Mouse (Mus musculus) heart, adult 11 months (tissue): Measurements from ENCODE around the gene Fgfr2.
"Not testable (repeated sequence)": the region's sequence is repeated elsewhere in the genome, so short reads cannot be mapped to it uniquely, and the experiment has no call there.

Source experiments
- DNase-seq: peaks from one replicate; pipeline ENCODE4 v3.0.0; 2022

Fgfr2 gene

DNA sequence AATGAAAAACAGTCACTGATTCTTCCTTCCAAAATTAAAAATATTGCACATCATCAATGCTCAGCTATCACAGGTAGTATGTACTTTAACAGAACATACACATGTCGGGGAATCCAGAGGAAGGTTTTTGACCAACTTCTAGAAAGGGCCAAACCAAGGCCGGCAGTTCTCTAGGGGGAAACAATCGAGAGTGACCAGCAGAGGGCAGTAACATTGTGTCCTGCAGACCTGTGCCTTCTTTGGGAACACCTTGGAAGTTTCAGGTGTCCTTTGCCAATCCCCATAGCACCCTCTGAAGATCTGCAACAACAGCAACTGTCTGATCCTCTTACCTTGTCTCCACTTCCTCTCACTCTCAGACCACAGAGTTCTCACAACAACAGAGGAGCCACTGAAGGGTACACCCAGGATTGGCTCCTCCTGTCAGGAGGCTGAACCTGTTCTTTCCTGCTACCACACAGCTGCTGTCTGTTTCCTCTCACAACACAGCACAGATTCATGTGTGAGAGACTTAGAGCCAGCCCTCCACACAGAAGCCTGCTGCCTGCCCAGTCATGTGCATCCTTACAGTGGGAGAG is 2077.8 kb downstream of the Fgfr2 start:
- not testable (repeated sequence) for DNase-seq

DNA sequence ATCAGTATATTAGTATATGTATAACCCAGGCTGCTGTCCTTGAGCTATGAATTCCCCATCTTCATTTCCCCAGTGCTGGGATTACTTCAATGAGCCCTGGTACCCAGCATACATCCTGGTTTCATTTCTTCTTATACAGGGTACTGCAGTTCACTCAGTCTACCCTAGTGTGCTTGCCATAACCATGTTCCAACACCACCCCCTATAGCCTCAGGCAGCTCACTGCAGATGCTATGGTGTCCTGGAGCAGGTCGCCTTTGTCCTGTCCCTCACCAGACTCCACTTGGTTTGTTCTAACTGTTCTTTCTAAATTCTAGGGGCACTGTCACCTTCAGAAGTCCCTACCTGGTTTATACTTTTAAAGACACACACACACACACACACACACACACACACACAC is 2080.5 kb downstream of the Fgfr2 start:
- no peak for DNase-seq

DNA sequence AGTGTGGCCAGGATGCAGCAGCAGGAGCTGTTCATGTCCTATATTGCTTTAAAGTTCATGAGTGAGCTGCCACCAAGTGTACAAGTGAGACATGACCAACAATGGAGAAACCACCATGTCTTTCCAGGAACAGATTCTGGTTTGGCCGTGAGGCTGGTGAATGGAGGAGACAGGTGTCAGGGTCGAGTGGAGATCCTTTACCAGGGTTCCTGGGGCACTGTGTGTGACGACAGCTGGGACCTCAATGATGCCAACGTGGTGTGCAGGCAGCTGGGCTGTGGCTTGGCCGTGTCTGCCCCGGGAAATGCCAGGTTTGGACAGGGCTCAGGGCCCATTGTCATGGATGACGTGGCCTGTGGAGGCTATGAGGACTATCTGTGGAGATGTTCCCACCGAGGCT is 2082.4 kb downstream of the Fgfr2 start:
- not testable (repeated sequence) for DNase-seq

DNA sequence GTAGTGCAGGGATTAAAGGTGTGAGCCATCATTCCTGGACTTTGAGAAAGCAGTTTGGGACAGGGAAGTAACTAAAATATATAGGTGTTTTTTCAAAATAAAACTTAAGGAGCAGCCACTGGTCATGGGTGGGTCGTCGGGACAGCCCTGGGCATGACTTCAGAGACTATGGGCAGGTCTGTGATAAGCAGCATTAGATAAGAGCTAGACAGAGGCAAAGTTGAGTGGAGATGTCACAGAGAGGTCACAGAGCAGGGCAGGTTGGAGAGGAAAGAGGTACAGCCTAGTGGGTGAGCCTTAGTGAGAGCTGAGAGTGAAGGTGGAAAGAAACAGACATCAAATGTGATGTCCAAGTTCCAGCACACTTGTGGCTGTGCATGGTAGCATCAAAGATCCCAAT is 2086.1 kb downstream of the Fgfr2 start:
- no peak for DNase-seq

DNA sequence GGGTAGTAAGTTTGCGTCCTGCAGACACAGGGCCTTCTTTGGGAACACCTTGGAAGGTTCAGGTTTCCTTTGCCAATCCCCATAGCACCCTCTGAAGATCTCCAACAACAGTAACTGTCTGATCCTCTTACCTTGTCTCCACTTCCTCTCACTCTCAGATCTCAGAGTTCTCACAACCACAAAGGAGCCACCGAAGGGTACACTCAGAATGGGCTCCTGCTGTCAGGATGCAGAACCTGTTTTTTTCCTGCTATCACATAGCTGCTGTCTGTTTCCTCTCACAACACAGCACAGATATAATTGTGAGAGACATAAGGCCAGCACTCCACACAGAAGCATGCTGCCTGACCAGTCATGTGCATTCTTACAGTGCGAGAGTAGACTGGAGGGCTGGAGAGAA is 2086.8 kb downstream of the Fgfr2 start:
- no peak for DNase-seq

DNA sequence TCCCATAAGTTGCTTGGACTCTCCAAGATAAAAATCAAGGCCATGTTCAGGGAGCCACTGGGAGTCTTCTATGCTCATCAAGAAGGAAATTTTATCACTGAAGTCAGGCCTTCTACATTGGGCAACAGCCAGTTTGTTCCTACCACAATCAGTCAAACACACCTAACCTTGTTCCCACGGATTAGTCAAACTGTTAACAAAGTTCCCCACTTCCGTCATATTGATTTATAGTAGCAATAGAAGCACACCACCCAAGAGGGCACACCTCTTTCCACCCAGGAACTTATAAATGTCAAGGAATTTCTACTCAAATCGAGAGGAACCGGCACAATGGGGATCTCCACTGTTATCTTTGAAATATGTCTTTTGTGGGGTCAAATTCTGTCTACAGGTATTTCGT is 2091.4 kb downstream of the Fgfr2 start, which contains the start of gene Dmbt1:
Gene Dmbt1 (plus strand): TSS at position 299 of the 400 bp plus-strand sequence.
- no peak for DNase-seq

DNA sequence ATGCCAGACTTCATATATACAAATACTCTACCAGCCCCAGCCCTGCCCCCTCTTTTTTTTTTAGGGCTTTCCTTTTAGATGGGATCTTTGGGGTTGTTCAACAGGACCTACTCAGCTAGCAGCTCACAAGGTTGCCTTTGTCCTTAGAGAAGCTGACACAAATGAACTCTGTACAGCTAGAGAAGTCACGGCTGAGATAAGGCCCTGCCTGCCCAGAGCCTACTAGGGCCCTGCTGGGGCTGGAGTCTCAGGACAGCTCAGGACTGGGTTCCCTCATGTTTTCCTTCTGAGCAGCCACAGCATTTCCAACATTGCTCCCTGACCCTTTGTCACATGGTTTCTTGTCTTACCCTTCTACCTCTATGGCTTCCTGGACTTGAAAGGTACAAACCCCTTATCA is 2095.6 kb downstream of the Fgfr2 start:
- peak; percentile 57 for DNase-seq

DNA sequence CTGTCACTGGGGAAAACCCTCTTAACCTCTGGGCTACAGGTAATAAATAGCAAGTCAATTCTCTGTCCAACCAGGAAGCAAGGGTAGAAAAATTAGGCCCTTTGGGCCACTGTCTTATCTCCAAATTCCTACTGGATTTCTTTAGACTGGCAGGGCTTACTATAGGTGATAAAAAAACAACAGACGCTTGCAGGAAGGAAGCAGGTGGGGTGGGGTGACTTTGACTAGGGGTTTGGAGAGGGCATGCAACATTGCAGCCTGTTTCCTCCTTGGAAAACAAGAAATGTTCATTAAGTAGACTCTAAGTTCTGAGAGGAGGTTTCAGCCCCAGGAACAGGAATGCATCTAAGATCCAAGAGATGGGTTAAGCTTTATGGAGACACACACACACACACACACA is 2098.3 kb downstream of the Fgfr2 start:
- peak; percentile 67 for DNase-seq

DNA sequence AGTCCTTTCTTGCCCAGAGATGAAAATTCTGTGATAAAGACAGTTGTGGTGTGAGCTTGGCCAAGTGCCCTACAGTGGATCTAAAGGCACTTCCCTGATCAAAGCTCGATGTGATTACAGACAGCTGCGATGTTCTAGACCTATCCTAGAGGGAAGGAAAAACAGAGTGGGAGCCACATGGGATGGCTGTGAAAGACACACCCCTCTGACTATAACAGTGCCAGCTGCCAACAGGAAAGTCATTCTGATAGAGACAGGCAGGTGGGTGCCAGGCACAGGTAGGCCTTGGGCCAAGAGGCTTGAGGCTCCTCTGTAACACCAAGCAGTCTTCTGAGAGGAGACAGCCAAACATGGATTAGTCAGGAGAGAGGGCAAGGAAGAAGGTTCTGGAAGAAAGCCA is 2104.0 kb downstream of the Fgfr2 start:
- peak; percentile 16 for DNase-seq

DNA sequence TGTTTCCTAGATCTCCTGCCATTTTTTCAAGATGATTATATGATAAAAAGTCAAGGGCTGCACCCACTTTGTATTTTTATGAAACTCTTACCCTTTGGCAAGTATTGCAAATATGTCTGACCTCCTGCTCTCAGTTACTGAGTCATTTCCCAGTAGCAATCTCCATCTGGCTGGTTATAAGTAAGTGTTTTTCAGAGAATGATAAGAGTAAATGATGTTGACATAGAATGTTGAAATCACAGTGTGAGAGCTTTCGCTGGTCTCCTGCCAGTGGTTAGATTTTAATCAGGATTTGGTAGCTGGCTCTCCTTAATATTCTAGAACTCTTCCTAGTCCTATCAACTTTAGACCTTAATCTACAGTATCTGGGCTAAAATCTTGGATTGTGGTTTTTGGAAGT is 2111.2 kb downstream of the Fgfr2 start:
- peak; percentile 55 for DNase-seq

DNA sequence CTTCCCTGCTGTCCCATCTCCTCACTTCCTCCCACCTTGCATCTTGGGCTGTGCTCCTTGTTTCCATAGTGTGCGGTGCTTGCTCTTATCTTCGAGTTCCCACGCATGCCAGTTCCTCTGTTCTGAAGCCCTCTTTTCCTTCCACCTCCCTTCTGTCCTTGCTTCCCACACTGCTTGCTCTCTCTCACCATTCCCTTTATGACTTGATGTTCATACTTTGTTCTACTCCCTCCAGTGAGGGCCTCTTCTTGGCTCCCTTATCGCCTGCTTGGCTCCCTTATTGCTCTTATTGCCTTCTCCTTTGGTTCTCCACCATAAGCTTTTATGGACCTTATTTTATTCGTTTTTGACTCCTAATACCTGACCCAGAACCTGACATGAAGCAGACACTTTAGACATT is 2114.0 kb downstream of the Fgfr2 start:
- DNase-seq: peak; percentile 33

DNA sequence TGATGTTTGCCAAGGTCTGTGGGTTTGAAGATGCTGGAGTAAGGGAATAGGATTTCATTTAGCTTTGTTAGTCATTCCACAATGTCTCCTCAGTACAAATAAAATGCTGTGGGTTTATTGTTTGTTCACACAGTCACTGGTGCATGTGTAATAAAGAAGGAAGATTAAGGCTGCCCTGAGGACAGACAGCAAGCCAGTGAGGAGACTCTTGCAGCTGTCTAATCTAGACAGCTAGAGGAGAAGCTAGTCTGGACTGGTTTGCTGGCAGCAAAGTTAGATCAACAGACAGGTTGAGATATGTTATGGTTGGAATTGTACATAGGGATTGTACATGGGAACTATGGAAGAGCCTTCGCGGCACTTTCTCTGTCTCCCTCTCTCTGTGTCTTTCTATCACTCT is 2115.9 kb downstream of the Fgfr2 start:
- DNase-seq: peak; percentile 34

DNA sequence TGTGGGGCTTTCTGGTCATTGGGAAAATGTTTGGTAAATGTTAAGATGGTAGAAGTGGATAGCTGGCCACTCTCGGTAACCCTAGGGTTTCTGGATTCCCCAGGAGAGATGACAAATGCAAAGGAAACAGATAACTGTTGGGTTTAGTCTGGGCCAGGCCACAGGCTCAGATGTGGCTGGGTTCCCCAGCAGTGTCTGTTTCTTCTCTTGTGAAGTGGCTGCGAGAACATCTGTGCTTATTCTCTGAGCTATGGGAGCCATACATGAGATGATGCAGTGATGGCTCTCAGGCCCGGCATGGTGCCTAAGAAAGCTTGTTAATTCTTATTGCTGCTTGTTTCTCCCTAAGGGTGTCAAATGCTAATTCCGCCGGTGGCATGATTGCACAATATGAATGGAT is 2119.1 kb downstream of the Fgfr2 start:
- DNase-seq: peak; percentile 75

DNA sequence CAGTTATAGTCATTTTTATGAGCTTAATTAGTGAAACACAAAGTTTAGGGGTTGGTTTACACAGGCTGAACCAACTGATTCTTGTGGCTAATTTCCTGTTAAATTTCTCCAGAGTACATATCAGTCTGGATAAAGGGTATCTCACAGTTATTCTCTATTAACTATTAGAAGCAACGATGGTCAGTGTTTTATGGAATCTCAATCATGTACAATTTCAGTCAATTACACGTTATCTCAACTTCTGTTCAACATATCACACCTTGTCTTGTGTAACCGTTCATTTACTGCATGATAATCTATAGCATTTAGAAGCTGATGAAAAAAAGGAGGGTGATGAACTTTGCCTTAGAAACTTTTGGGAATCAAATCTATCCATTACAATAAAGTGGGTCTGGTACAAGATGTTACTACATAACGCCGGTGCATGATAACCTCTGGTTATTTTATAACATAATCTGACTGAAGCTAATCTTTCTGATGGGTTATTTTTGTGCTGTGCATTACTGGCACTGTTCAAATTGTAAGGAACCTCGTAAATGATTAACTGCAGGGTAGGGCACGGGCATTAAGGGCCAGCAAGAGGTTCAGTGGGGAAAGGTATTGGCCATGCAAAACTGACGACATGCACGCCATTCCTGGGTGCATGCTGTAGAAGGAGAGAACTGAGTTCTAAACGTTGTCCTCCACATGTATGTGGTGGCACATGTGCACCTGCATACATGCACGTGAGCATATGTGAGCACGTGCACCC is 2121.0 kb downstream of the Fgfr2 start:
- DNase-seq: peak; percentile 16

DNA sequence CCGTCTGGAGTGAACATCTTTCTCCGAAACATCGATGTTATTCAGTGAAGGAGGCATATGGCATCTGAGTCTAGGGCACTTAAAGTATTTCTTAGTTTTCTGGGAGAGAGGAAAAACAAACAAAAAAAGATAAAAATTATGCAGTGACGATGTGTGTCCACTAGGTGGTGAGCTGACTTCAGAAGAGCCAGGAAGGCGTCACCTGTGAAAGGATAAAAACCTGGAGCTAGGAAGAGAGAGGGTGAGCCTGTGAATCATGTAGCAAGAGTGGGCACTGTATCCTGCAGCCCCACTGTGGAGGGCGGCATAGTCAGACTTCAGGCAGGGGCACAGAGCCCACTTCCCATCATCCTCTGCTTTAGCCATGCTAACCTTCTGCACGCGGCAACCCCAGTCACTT is 2129.2 kb downstream of the Fgfr2 start:
- peak; percentile 70 for DNase-seq

DNA sequence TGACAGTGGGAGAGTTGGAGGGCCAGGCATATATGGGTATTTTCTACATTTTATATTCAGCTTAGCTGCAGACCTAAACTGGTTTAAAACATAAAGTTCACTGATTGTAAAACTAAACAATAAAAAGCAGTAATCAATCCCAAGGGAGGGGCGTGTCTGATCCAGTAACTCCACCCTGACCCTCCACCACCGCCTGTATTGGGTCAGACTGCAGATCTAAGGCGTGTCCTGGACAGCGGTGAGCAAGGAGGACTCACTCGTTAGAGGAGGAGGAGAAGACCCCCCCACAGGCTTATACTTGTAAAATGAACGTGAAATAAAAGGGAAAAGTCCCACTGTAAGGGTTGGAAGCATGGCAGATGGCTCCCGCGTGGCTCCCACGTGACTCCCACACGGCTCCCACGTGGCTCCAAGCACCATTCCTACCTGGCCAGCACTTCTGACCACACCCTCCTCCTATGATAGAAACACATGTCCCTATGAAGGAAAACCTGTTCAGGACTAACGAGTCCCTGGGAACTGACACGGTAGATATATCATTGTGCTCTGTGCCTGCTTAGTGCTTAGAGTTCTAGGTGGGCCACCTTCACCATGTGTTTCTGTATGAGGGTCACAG is 2131.9 kb downstream of the Fgfr2 start:
- peak; percentile 71 for DNase-seq

DNA sequence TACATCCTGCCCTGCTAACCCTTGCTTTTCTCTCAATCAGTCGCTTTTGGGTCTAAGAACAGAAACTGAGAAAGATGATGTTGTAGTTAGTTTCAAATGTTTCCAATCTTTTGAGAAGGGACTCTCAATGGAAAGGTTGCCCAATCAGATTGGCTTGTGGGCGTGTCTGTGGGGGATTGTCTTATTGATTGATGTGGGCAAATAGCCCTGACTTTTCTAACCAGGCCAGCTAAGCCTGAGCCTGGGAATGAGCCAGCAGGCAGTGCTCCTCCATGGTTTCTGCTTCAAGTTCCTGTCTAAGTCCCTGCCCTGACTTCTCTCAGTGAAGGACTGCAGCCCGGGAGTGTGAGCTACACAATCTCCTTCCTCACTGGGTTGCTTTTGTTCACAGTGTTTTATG is 2133.8 kb downstream of the Fgfr2 start:
- DNase-seq: peak; percentile 74

DNA sequence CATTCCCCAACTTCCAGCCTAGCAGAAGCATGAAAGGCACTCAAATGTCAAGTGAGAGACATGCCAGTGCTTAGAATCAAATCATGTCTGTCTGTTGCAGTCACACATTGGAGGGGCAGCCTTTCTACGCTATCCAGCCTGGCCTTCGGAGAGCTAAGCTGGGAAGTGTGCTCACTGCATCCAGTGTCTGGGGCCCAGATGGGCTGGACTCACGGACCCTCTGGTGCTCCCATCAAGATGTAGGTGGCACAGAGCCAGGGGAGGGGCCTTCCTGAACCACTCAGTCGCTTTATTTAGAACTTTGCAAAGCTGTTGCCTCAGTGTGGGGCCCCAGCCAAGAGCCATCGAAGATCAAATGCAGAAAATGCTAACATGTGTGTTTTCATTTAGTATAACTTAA is 2135.0 kb downstream of the Fgfr2 start:
- DNase-seq: peak; percentile 93

DNA sequence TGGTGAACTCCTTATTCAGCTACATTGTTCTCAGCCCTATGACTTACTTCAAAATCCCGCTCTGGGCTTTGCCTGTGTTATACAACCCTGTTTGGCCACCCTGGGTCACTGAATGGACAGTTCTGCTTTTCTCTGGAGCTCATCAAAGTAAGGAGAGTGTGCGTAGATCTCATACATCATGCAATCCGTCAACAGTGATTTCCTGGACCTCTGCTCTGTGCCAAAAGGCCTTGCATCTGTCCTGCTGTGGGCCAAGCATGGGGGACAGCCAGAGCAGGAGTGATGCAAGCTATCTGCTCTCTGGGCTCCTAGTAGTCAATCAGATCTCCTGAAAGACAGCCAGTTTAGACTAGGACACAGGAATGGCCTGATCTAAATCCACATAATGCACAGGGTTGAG is 2137.4 kb downstream of the Fgfr2 start:
- DNase-seq: no peak

DNA sequence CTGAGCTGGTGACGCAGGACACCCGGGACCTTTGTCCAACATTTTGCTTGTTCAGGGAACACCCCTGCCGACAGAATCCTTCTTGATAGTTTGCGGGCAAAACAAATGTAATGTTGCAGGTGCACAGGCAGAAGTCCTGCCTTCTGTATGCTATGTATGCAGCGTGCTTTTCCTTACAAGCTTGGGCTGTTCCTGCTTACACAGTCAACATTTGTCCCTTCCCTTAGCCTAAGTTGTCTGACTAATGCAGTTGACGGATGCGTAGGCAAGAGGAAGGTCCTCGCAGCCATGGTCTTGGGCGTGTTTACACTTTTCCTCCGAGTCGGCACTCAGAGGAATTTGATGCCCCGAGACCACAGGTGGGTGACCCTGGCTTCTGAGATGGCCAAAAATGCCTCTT is 2138.0 kb downstream of the Fgfr2 start:
- DNase-seq: peak; percentile 79

DNA sequence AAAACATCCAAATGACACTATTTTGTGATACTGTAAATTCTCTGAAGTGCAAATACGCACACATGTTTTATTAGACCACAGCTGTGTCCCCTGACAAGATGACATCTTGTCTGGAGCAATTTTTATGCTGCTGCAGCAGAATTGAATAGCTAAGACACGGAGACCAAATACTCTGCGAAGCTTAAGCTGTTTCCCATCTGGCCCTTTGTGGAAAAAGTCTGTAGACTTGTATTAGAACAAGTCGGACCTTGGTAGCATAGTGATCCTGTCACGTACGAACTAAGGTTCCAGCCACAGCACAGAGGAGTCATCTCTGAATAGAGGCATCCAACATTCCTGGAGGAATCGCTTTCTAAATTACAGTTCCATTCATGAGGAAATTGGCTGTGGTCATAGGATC is 2138.9 kb downstream of the Fgfr2 start:
- DNase-seq: peak; percentile 72

DNA sequence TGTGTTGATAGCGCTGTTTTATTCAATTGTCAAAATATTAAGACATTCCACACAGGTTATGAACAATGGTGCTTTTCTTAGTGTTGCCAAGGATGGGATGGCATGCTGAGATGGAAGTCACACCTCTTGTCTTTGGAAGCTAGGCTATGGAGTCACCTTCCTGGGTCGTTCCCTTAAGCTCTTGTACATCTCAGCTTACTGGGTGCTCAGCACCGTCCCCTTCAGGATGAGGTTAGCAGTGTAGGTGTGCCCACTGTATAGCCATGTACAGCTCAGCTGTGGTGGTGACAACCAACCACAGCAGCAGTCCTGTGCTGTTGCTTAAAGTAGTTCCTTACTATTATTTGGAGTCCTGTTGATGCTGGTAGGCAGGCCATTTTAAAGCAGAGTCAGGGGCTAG is 2140.3 kb downstream of the Fgfr2 start:
- no peak for DNase-seq

DNA sequence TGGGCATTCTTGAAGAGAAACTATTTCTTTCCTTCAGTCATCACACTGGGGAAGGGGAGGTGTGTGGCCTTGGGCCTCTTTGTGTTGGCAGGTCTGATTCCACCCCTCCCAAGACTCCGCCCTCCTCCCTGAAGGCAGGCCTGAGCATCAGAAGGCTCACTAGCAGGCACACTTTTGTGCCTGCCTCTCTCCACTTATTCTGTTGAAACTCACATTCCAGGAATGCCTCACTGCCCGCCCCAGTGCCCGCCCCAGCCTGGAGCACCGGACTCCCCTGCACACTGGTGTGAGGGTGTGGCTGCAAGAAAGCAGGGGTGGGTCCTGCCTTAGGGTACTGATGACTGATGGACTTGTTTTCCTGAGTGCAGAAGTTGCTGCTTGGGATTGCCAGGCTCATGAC is 2140.8 kb downstream of the Fgfr2 start:
- no peak for DNase-seq

DNA sequence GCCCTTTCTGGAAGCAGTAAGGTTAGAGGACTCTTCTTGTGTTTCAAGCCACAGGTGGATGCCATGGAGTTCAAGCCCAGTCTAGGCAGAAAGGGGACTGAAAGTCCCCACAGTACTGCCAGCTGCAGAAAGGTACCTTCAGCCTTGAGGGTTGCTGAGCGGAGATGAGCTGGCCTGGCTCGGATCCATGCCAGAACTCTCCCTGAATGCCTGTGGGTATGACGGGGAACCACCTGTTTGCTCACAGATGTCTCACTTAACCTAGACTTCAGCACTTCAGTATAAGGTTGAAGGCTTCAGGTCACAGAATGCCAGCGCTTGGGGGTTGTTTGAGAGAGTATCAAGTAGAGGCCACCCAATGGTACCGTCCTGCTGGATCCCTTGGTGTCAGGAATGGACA is 2143.0 kb downstream of the Fgfr2 start:
- DNase-seq: no peak
